Mouse (Mus musculus) limb, embryonic 15.5 days (tissue): ENCODE results near the gene Cpt1c. TPM values are rescaled to one million over a fixed set of nuclear protein-coding genes. Genes with fewer than 3 reads are reported as not detected.

Experiments
- microRNA-seq: library from miRNA; unstranded; fragments of <30 nt; microRNA quantifications from one replicate; pipeline ENCODE4, GENCODE M21; 2016
- polyA plus RNA-seq: library from polyadenylated mRNA; unstranded; fragments of >200 nt; fragmentation: Nextera tagmentation; extraction: Ambion mirVana; gene quantifications from 2 replicates; pipeline ENCODE4 v1.2.1, GENCODE M21; 2015

Cpt1c gene
- polyA plus RNA-seq, 1 experiment from 2014 or later: 28.3 TPM

Small RNAs within 50 kb of the gene (microRNA-seq; reads per million reads assigned to microRNA genes)
- gene Mir7054: 1.2 reads per million

Other genes with a start within 250 kb of the Cpt1c start
- 30.4 and 30.8 TPM in 2 replicates for gene Vrk3, start 226.4 kb downstream of the Cpt1c start, polyA plus RNA-seq
- 1.7 TPM in 2 replicates for gene Zfp473, start 223.8 kb downstream of the Cpt1c start, polyA plus RNA-seq
- 83.6 and 88.0 TPM in 2 replicates for gene Nup62, start 158.8 kb downstream of the Cpt1c start, polyA plus RNA-seq
- 1.0 and 1.6 TPM in 2 replicates for gene Il4i1, start 158.5 kb downstream of the Cpt1c start, polyA plus RNA-seq
- 5.7 and 6.2 TPM in 2 replicates for gene Atf5, start 158.2 kb downstream of the Cpt1c start, polyA plus RNA-seq
- 118 and 124 TPM in 2 replicates for gene Akt1s1, start 125.9 kb downstream of the Cpt1c start, polyA plus RNA-seq
- gene Tbc1d17, start 125.8 kb downstream of the Cpt1c start, polyA plus RNA-seq: 82.6 and 89.6 TPM in 2 replicates
- 29.7 and 29.8 TPM in 2 replicates for gene Pnkp, start 117.7 kb downstream of the Cpt1c start, polyA plus RNA-seq
- gene Ptov1, start 105.1 kb downstream of the Cpt1c start, polyA plus RNA-seq: 286 and 373 TPM in 2 replicates
- gene Med25, start 82.1 kb downstream of the Cpt1c start, polyA plus RNA-seq: 103 and 109 TPM in 2 replicates
- gene Fuz, start 78.8 kb downstream of the Cpt1c start, polyA plus RNA-seq: 22.8 and 24.2 TPM in 2 replicates
- 68.8 and 71.9 TPM in 2 replicates for gene Ap2a1, start 45.4 kb downstream of the Cpt1c start, polyA plus RNA-seq
- gene Tsks, start 31.6 kb downstream of the Cpt1c start, polyA plus RNA-seq: 0.17 TPM in 1 of 2 replicates, not detected in the other
- 408 and 429 TPM in 2 replicates for gene Prmt1, start 11.7 kb upstream of the Cpt1c start, polyA plus RNA-seq
- 101 and 105 TPM in 2 replicates for gene Irf3, start 22.8 kb upstream of the Cpt1c start, polyA plus RNA-seq
- gene Bcl2l12, start 23.9 kb upstream of the Cpt1c start, polyA plus RNA-seq: 58.8 and 59.4 TPM in 2 replicates
- gene Scaf1, start 41.5 kb upstream of the Cpt1c start, polyA plus RNA-seq: 34.8 TPM in 2 replicates
- gene Rras, start 43.1 kb upstream of the Cpt1c start, polyA plus RNA-seq: 44.9 and 49.1 TPM in 2 replicates
- gene Prr12, start 78.0 kb upstream of the Cpt1c start, polyA plus RNA-seq: 9.3 and 11.5 TPM in 2 replicates
- gene Nosip, start 87.6 kb upstream of the Cpt1c start, polyA plus RNA-seq: 63.0 and 70.3 TPM in 2 replicates
- 23.1 and 25.1 TPM in 2 replicates for gene Prrg2, start 87.8 kb upstream of the Cpt1c start, polyA plus RNA-seq
- gene Rcn3, start 117.4 kb upstream of the Cpt1c start, polyA plus RNA-seq: 653 and 714 TPM in 2 replicates
- 99.7 and 121 TPM in 2 replicates for gene Fcgrt, start 129.0 kb upstream of the Cpt1c start, polyA plus RNA-seq
- 1,215 and 1,484 TPM in 2 replicates for gene Rps11, start 149.6 kb upstream of the Cpt1c start, polyA plus RNA-seq
- gene Rpl13a, start 153.9 kb upstream of the Cpt1c start, polyA plus RNA-seq: 1,220 and 1,390 TPM in 2 replicates
- gene Gm45713, start 161.4 kb upstream of the Cpt1c start, polyA plus RNA-seq: 0.65 TPM in 1 of 2 replicates, not detected in the other
- gene Flt3l, start 161.6 kb upstream of the Cpt1c start, polyA plus RNA-seq: 2.1 and 2.7 TPM in 2 replicates
- gene Pih1d1, start 179.5 kb upstream of the Cpt1c start, polyA plus RNA-seq: 76.3 and 84.6 TPM in 2 replicates
- gene Aldh16a1, start 179.7 kb upstream of the Cpt1c start, polyA plus RNA-seq: 44.1 and 49.1 TPM in 2 replicates
- gene Slc17a7, start 189.1 kb upstream of the Cpt1c start, polyA plus RNA-seq: 0.12 and 0.24 TPM in 2 replicates
- gene Gfy, start 204.7 kb upstream of the Cpt1c start, polyA plus RNA-seq: not detected in 2 replicates
- not detected in 2 replicates for gene Pth2, start 206.1 kb upstream of the Cpt1c start, polyA plus RNA-seq
- gene Ccdc155, start 230.0 kb upstream of the Cpt1c start, polyA plus RNA-seq: 1.2 and 2.7 TPM in 2 replicates
- 51.2 and 64.5 TPM in 2 replicates for gene Dkkl1, start 237.3 kb upstream of the Cpt1c start, polyA plus RNA-seq
- 131 and 134 TPM in 2 replicates for gene Tead2, start 240.9 kb upstream of the Cpt1c start, polyA plus RNA-seq